Mouse (Mus musculus): ENCODE results near the gene Large1. TPM values are rescaled to one million over a fixed set of nuclear protein-coding genes. Genes with fewer than 3 reads are reported as not detected.

Gene Large1
- polyA plus RNA-seq, 1 experiment from 2014 or later: 2.8 TPM

GRCm38 (mm10) chr8:73352301-73353107, 836 bp downstream of the Large1 start:
- peak; percentile 14 for ATAC-seq

GRCm38 (mm10) chr8:73350366-73350765, 3.0 kb downstream of the Large1 start:
- no peaks in the 10 kb centered on the region for H3K4me1 ChIP-seq (replicated peaks; ENCODE audit: control insufficient read depth, insufficient read depth, low read length)
- 0 out of 2 replicates have a peak, but pooled peaks cover 4% of the 10 kb centered on the region for H3K27me3 ChIP-seq (replicated peaks; ENCODE audit: control insufficient read depth, insufficient read depth, low read length)
- H3K4me2 ChIP-seq (replicated peaks; ENCODE audit: low read depth): no peak overlapping the region
- H3K9me3 ChIP-seq (ENCODE audit: control insufficient read depth): no peaks in the 10 kb centered on the region
- 12% methylated on average over 2 of the region's 2 CpGs for WGBS
- no peak overlapping the region for H3K9ac ChIP-seq (ENCODE audit: low read depth, low read length)
- H3K4me3 ChIP-seq (ENCODE audit: low read depth, low read length): no peak overlapping the region
- no peak for ATAC-seq
- TF ChIP-seq CTCF (IDR thresholded peaks at IDR 0.05; ENCODE audit: low read depth): peak; percentile 82
- H3K36me3 ChIP-seq (ENCODE audit: control insufficient read depth, insufficient read depth): no peaks in the 10 kb centered on the region
- no peak overlapping the region for H3K27ac ChIP-seq (ENCODE audit: low read depth, low read length)

More at GRCm38 (mm10) chr8:73352301-73353107, 836 bp downstream of the Large1 start:
- Histone ChIP-seq H3K27ac (ENCODE audit: low read depth, low read length) (peak overlapping the region; percentile 78; the same call in 1 of the 2 replicates), H3K27me3 (replicated peaks; ENCODE audit: control insufficient read depth, insufficient read depth, low read length) (0 out of 2 replicates have a peak, but pooled peaks cover 4% of the 10 kb centered on the region), H3K9ac (ENCODE audit: low read depth, low read length) (peak overlapping the region; percentile 77), H3K4me2 (replicated peaks; ENCODE audit: low read depth) (peak overlapping the region; percentile 100), H3K9me3 (ENCODE audit: control insufficient read depth) (no peaks in the 10 kb centered on the region), H3K36me3 (ENCODE audit: control insufficient read depth, insufficient read depth) (no peaks in the 10 kb centered on the region), H3K4me1 (replicated peaks; ENCODE audit: control insufficient read depth, insufficient read depth, low read length) (no peaks in the 10 kb centered on the region), H3K4me3 (ENCODE audit: low read depth, low read length) (peak overlapping the region; percentile 90)
- TF ChIP-seq CTCF (IDR thresholded peaks at IDR 0.05; ENCODE audit: low read depth): no peak
- under 1% methylated on average over 48 of the region's 56 CpGs for WGBS

- peak; percentile 83 for ATAC-seq
- Histone ChIP-seq H3K27me3 (replicated peaks; ENCODE audit: control insufficient read depth, insufficient read depth, low read length) (no peaks in the 10 kb centered on the region), H3K4me2 (replicated peaks; ENCODE audit: low read depth) (no peak overlapping the region), H3K27ac (ENCODE audit: low read depth, low read length) (no peak overlapping the region), H3K4me3 (ENCODE audit: low read depth, low read length) (no peak overlapping the region), H3K36me3 (ENCODE audit: control insufficient read depth, insufficient read depth) (no peaks in the 10 kb centered on the region), H3K9me3 (ENCODE audit: control insufficient read depth) (no peaks in the 10 kb centered on the region), H3K4me1 (replicated peaks; ENCODE audit: control insufficient read depth, insufficient read depth, low read length) (no peaks in the 10 kb centered on the region; the same call in 1 of the 2 replicates), H3K9ac (ENCODE audit: low read depth, low read length) (no peak overlapping the region)
- WGBS: 22% methylated on average over 3 of the region's 3 CpGs
- TF ChIP-seq CTCF (IDR thresholded peaks at IDR 0.05; ENCODE audit: low read depth): no peak
Measured at GRCm38 (mm10) chr8:73342761-73343395, 10.5 kb downstream of the Large1 start.

- Histone ChIP-seq H3K4me1 (replicated peaks; ENCODE audit: control insufficient read depth, insufficient read depth, low read length) (no peaks in the 10 kb centered on the region), H3K4me3 (ENCODE audit: low read depth, low read length) (no peak overlapping the region), H3K4me2 (replicated peaks; ENCODE audit: low read depth) (no peak overlapping the region), H3K27ac (ENCODE audit: low read depth, low read length) (no peak overlapping the region), H3K9me3 (ENCODE audit: control insufficient read depth) (no peaks in the 10 kb centered on the region), H3K36me3 (ENCODE audit: control insufficient read depth, insufficient read depth) (no peaks in the 10 kb centered on the region), H3K27me3 (replicated peaks; ENCODE audit: control insufficient read depth, insufficient read depth, low read length) (no peaks in the 10 kb centered on the region), H3K9ac (ENCODE audit: low read depth, low read length) (no peak overlapping the region)
- WGBS: 47% methylated on average over 1 of the region's 1 CpGs
- ATAC-seq: no peak
- no peak for TF ChIP-seq CTCF (IDR thresholded peaks at IDR 0.05; ENCODE audit: low read depth)
Measured at GRCm38 (mm10) chr8:73336845-73337244, 16.5 kb downstream of the Large1 start.

- H3K4me3 ChIP-seq (ENCODE audit: low read depth, low read length): no peak overlapping the region
Measured at GRCm38 (mm10) chr8:73329131-73329530, 24.2 kb downstream of the Large1 start.

GRCm38 (mm10) chr8:73328056-73328455, 25.3 kb downstream of the Large1 start:
- Histone ChIP-seq H3K9ac (ENCODE audit: low read depth, low read length) (no peak overlapping the region), H3K9me3 (ENCODE audit: control insufficient read depth) (no peaks in the 10 kb centered on the region), H3K4me3 (ENCODE audit: low read depth, low read length) (no peak overlapping the region), H3K4me2 (replicated peaks; ENCODE audit: low read depth) (no peak overlapping the region), H3K4me1 (replicated peaks; ENCODE audit: control insufficient read depth, insufficient read depth, low read length) (no peaks in the 10 kb centered on the region), H3K36me3 (ENCODE audit: control insufficient read depth, insufficient read depth) (no peaks in the 10 kb centered on the region), H3K27ac (ENCODE audit: low read depth, low read length) (no peak overlapping the region), H3K27me3 (replicated peaks; ENCODE audit: control insufficient read depth, insufficient read depth, low read length) (no peaks in the 10 kb centered on the region)
- WGBS: 85% methylated on average over 3 of the region's 3 CpGs
- no peak for ATAC-seq
- no peak for TF ChIP-seq CTCF (IDR thresholded peaks at IDR 0.05; ENCODE audit: low read depth)

More at GRCm38 (mm10) chr8:73329131-73329530, 24.2 kb downstream of the Large1 start:
- Histone ChIP-seq H3K36me3 (ENCODE audit: control insufficient read depth, insufficient read depth) (no peaks in the 10 kb centered on the region), H3K27ac (ENCODE audit: low read depth, low read length) (no peak overlapping the region), H3K4me2 (replicated peaks; ENCODE audit: low read depth) (no peak overlapping the region), H3K9me3 (ENCODE audit: control insufficient read depth) (no peaks in the 10 kb centered on the region), H3K4me1 (replicated peaks; ENCODE audit: control insufficient read depth, insufficient read depth, low read length) (no peaks in the 10 kb centered on the region), H3K9ac (ENCODE audit: low read depth, low read length) (no peak overlapping the region), H3K27me3 (replicated peaks; ENCODE audit: control insufficient read depth, insufficient read depth, low read length) (no peaks in the 10 kb centered on the region)
- ATAC-seq: no peak
- WGBS: 92% methylated on average over 5 of the region's 5 CpGs
- TF ChIP-seq CTCF (IDR thresholded peaks at IDR 0.05; ENCODE audit: low read depth): no peak

Measured in intestine, postnatal 0 days (tissue).